Mouse (Mus musculus) gastrocnemius, postnatal 36 days (tissue): ENCODE measurements around the gene Prrg2. TPM values are rescaled to one million over a fixed set of nuclear protein-coding genes. Genes with fewer than 3 reads are reported as not detected.

Experiments used
- DNase-seq, 2 experiments: peaks; one replicate each; pipeline ENCODE4 v3.0.0; 2022
- intact Hi-C: fragments of 180-260 bp; cut with DNase I; formaldehyde crosslinking; loops from one replicate; pipeline ENCODE4 v1.15.1; 2025
- total RNA-seq, 2 experiments: library from RNA; stranded (reverse); gene quantifications; 2 replicates each; pipeline ENCODE4 v1.2.3; 2021

Gene Prrg2
- total RNA-seq, 2 experiments from 2014 or later: 8.0 to 8.8 TPM

- DNase-seq: no peak
- intact Hi-C loops: no loop called here
Measured at GRCm38 (mm10) chr7:45067190-45067999, 4.9 kb upstream of the Prrg2 start.

- no peak for DNase-seq
- intact Hi-C loops: no loop called here
Measured at GRCm38 (mm10) chr7:45061532-45062075, 873 bp downstream of the Prrg2 start.

- DNase-seq: no peak
- intact Hi-C loops: no loop called here
Measured at GRCm38 (mm10) chr7:45060632-45061122, 1.8 kb downstream of the Prrg2 start.

GRCm38 (mm10) chr7:45058607-45059571 lies 3.6 kb downstream of the Prrg2 start:
- no peak for DNase-seq

GRCm38 (mm10) chr7:45056972-45057348 lies 5.5 kb downstream of the Prrg2 start:
- intact Hi-C loops: no loop called here
- DNase-seq: no peak

More at GRCm38 (mm10) chr7:45058607-45059571, 3.6 kb downstream of the Prrg2 start:
- intact Hi-C loops: no loop called here

- no peak for DNase-seq
- intact Hi-C loops: no loop called here
Measured at GRCm38 (mm10) chr7:45056329-45056971, 6.0 kb downstream of the Prrg2 start.

GRCm38 (mm10) chr7:45053931-45054510 lies 8.5 kb downstream of the Prrg2 start:
- DNase-seq: peak; percentile 86 to 89
- intact Hi-C loops: loop anchor here (2.0 kb wide), 1 partner anchor 35 kb away; no protein-coding TSS in a partner anchor

GRCm38 (mm10) chr7:45053117-45053930 lies 9.2 kb downstream of the Prrg2 start:
- peak; percentile 62 to 80 for DNase-seq
- intact Hi-C loops: loop anchor here (2.0 kb wide), 1 partner anchor 35 kb away; no protein-coding TSS in a partner anchor

- no peak for DNase-seq
- intact Hi-C loops: loop anchor here (2.0 kb wide), 1 partner anchor 34 kb away; no protein-coding TSS in a partner anchor
Measured at GRCm38 (mm10) chr7:45052862-45053116, 9.7 kb downstream of the Prrg2 start, which contains the start of gene Prr12. Gene Prr12, minus strand, starts transcription at chr7:45052881.

- intact Hi-C loops: loop anchor here (2.0 kb wide), 1 partner anchor 34 kb away; no protein-coding TSS in a partner anchor
- DNase-seq: no peak
Measured at GRCm38 (mm10) chr7:45052181-45052861, 10.2 kb downstream of the Prrg2 start.

GRCm38 (mm10) chr7:45051601-45051974 lies 10.9 kb downstream of the Prrg2 start:
- no peak for DNase-seq
- intact Hi-C loops: no loop called here

GRCm38 (mm10) chr7:45050945-45051600 lies 11.4 kb downstream of the Prrg2 start:
- intact Hi-C loops: no loop called here
- peak; percentile 60 to 75 for DNase-seq

- peak in 1 of 2 experiments; percentile 32 for DNase-seq
- intact Hi-C loops: no loop called here
Measured at GRCm38 (mm10) chr7:45048923-45049657, 13.4 kb downstream of the Prrg2 start.

- intact Hi-C loops: no loop called here
- DNase-seq: no peak
Measured at GRCm38 (mm10) chr7:45048001-45048890, 14.2 kb downstream of the Prrg2 start.

GRCm38 (mm10) chr7:45047491-45047890 lies 15.0 kb downstream of the Prrg2 start:
- no peak for DNase-seq
- intact Hi-C loops: no loop called here

GRCm38 (mm10) chr7:45046853-45047350 lies 15.6 kb downstream of the Prrg2 start:
- no peak for DNase-seq
- intact Hi-C loops: no loop called here
